ENCODE assay signal across 7 mouse cellular contexts in the genomic region with DNA sequence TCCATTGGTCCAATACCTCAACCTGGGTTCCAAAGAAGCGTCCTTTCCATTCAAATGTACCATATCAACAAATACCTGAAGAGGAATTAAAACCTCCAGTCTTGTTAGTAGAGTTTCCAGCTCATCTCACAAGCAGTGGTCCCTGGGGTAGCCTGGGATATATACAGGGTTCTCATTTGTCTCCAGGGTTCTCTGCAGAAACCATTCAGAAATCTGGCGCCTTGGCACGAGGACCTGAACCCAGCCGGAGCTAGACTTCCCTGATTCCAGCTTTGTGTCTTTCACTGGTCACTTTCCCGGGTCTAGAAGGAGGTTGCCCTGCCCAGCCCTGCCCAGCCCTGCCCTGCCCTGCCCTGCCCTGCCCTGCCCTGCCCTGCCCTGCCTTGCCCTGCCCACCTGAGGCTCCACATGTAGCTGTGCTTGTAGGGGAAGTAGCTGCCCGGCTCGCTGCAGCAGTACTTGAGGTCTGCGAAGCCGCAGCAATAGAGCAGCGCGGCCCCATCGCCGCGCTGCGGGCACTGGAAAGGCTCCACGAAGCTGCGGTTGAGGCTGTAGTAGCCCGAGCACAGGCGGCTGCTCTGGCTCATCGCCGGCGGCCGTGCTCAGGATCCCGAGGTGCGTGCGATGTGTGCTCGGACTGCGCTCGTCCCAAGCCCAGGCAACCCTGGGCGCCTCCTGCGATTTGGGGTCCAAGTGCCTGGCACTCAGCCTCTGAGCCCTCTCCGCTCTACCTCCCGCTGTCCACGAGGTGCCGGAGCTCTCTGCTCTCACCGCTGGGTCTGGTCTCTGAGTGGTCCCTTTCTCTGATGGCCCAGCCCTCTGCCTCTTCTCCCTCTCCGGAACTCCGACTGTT. TPM values are rescaled to one million over a fixed set of nuclear protein-coding genes. Genes with fewer than 3 reads are reported as not detected.
A peak's percentile ranks its signal among the peaks of the same experiment; 100 is the strongest.
DNase-seq lines count a peak whose midpoint lies in the region; ATAC-seq lines count a peak whose summit lies in the region.

A gene (minus strand): TSS at position 767 of the 853 bp plus-strand sequence.

- WGBS in kidney, embryonic 15.5 days = 4% methylated on average over 38 of the region's 38 CpGs

- peak within 1 kb of the TSS; percentile 41 for H3K9ac ChIP-seq in kidney, embryonic 15.5 days

- DNase-seq in urinary bladder, postnatal 14 days (ENCODE audit: low spot score) = peak; percentile 7
- DNase-seq in urinary bladder, postnatal 4 days (ENCODE audit: low spot score in 2 of 2) = no peak
- peak; percentile 70 to 73 for DNase-seq in cerebellum, postnatal 14 days
- DNase-seq in right cerebral cortex, postnatal 10 days (ENCODE audit: low spot score in 2 of 2) = peak; percentile 31 to 36

- no peaks in the 10 kb centered on the region for H3K36me3 ChIP-seq in kidney, embryonic 15.5 days

- H3K4me2 ChIP-seq in kidney, embryonic 15.5 days = peak within 1 kb of the TSS; percentile 97

- H3K4me1 ChIP-seq in kidney, embryonic 15.5 days = peaks cover 6% of the 10 kb centered on the region; the same call in 1 of the 2 replicates

- no peaks in the 10 kb centered on the region for H3K9me3 ChIP-seq in kidney, embryonic 15.5 days (replicated peaks)

- no peak within 1 kb of the TSS for H3K27ac ChIP-seq in kidney, embryonic 15.5 days

- peaks cover 34% of the 10 kb centered on the region for H3K27me3 ChIP-seq in kidney, embryonic 15.5 days

- H3K4me3 ChIP-seq in kidney, embryonic 15.5 days (replicated peaks) = peak within 1 kb of the TSS; percentile 55

- peak; percentile 93 for ATAC-seq in frontal cortex, adult (ENCODE audit: low TSS enrichment)
- peak; percentile 94 for ATAC-seq in kidney, embryonic 15.5 days (replicated peaks; ENCODE audit: low FRiP score)
- peak; percentile 90 for ATAC-seq in megakaryocyte, adult 5-6 weeks (ENCODE audit: poor library complexity, severe bottlenecking)

RNA-seq across cellular contexts. Expression of the gene that starts here (rescaled TPM):
- polyA plus RNA-seq in kidney, embryonic 15.5 days (2015; fragmentation: Nextera tagmentation; extraction: Ambion mirVana) = 0.71 and 1.2 TPM in 2 replicates
- total RNA-seq in megakaryocyte, adult 5-6 weeks (2015) = not detected in 2 replicates
- not detected in 2 replicates for total RNA-seq in megakaryocyte, adult 5-6 weeks (2017)

Comparison
In these comparisons a context has a peak if more than half of its experiments do, and no peak if none do; other contexts are left out.
1. DNase-seq: peak in urinary bladder, postnatal 14 days (single experiment), cerebellum, postnatal 14 days (2 of 2) and right cerebral cortex, postnatal 10 days (2 of 2); none in urinary bladder, postnatal 4 days (0 of 2).
2. Peak in ATAC-seq in megakaryocyte, adult 5-6 weeks; RNA of the gene not detected or under 1 TPM.
3. Peak in every context shown above with its lines, with median percentiles within 50 percentile points of each other: ATAC-seq.